Mouse (Mus musculus) forebrain, embryonic 10.5 days (tissue): ENCODE results near the gene Il21r. TPM values are rescaled to one million over a fixed set of nuclear protein-coding genes. Genes with fewer than 3 reads are reported as not detected.

Experiments used
- DNase-seq: peaks from one replicate; pipeline ENCODE4 v3.0.0-alpha.2; 2017; ENCODE audit warnings: low spot score; ENCODE audit errors: extremely low spot score
- H3K27ac ChIP-seq: fragments of 300-500 bp; sonication (generic); 2 replicates; pipeline ENCODE4 v1.5.1; 2016; ENCODE audit warnings: mild to moderate bottlenecking
- H3K27me3 ChIP-seq: fragments of 300-500 bp; sonication (generic); 2 replicates; pipeline ENCODE4 v1.6.1; 2016; ENCODE audit warnings: mild to moderate bottlenecking; ENCODE audit not compliant: poor library complexity, severe bottlenecking
- H3K36me3 ChIP-seq: fragments of 300-500 bp; sonication (generic); replicated peaks from 2 replicates; pipeline ENCODE4 v1.6.1; 2016; ENCODE audit warnings: mild to moderate bottlenecking, moderate library complexity
- H3K4me1 ChIP-seq: fragments of 300-500 bp; sonication (generic); 2 replicates; pipeline ENCODE4 v1.6.1; 2016
- H3K4me3 ChIP-seq: fragments of 300-500 bp; sonication (generic); 2 replicates; pipeline ENCODE4 v1.5.1; 2016; ENCODE audit warnings: mild to moderate bottlenecking, moderate library complexity
- H3K9me3 ChIP-seq: fragments of 300-500 bp; sonication (generic); 2 replicates; pipeline ENCODE4 v1.6.1; 2016; ENCODE audit warnings: mild to moderate bottlenecking, moderate library complexity
- WGBS: fragments of 180-500 bp; shearing (Covaris S2); methylation state at CpG from one replicate; pipeline ENCODE4 v1.1.7; 2016; 5-methylcytosine and 5-hydroxymethylcytosine counted together
- polyA plus RNA-seq: library from polyadenylated mRNA; unstranded; fragments of >200 nt; fragmentation: Nextera tagmentation; extraction: Ambion mirVana; gene quantifications from 2 replicates; pipeline ENCODE4 v1.2.1, GENCODE M21; 2016

Gene Il21r
- polyA plus RNA-seq, 1 experiment from 2014 or later: 0.25 TPM

- no peaks in the 10 kb centered on the region for H3K36me3 ChIP-seq
- WGBS: 86% methylated on average over 11 of the region's 11 CpGs
- no peaks in the 10 kb centered on the region for H3K9me3 ChIP-seq
- no peak overlapping the region for H3K4me3 ChIP-seq
- peaks cover 5% of the 10 kb centered on the region; the same call in 1 of the 2 replicates for H3K4me1 ChIP-seq
- no peak overlapping the region for H3K27ac ChIP-seq
- no peak for DNase-seq
- no peaks in the 10 kb centered on the region for H3K27me3 ChIP-seq
Observed at GRCm38 (mm10) chr7:125597516-125598347, 5.5 kb upstream of the Il21r start.

GRCm38 (mm10) chr7:125599373-125599973 lies 3.8 kb upstream of the Il21r start:
- Histone ChIP-seq H3K27ac (no peak overlapping the region; the same call in 1 of the 2 replicates), H3K4me1 (peaks cover 5% of the 10 kb centered on the region; the same call in 1 of the 2 replicates), H3K27me3 (no peaks in the 10 kb centered on the region), H3K9me3 (no peaks in the 10 kb centered on the region), H3K36me3 (no peaks in the 10 kb centered on the region), H3K4me3 (no peak overlapping the region)
- 65% methylated on average over 4 of the region's 4 CpGs for WGBS
- no peak for DNase-seq

DNA sequence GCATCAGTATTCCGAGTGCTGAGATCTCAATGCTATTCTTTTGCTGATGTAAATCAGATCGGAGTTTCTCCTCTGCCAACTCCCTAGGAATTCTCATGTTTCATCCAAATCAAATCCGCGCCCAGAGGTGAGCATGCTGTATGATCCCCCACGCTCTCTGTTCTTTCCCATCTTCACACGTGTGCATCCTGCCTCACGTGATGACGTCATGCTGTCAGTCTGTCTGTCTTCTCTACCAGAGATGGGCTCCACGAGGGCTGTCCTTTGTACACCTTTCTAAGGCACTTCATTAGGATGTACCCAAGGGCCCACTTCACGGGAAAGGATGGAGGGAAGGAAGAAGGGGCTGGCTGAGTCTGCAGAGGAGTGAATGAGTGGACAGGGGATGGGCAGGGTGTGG lies 3.1 kb upstream of the Il21r start:
- 80% methylated on average over 10 of the region's 10 CpGs for WGBS
- no peak for DNase-seq

GRCm38 (mm10) chr7:125600612-125601279 lies 2.5 kb upstream of the Il21r start:
- 58% methylated on average over 6 of the region's 6 CpGs for WGBS
- Histone ChIP-seq H3K4me3 (no peak overlapping the region), H3K27me3 (no peaks in the 10 kb centered on the region), H3K27ac (no peak overlapping the region), H3K9me3 (no peaks in the 10 kb centered on the region), H3K4me1 (peaks cover 5% of the 10 kb centered on the region; the same call in 1 of the 2 replicates), H3K36me3 (no peaks in the 10 kb centered on the region)
- no peak for DNase-seq

More for the DNA sequence above, 3.1 kb upstream of the Il21r start:
- H3K4me1 ChIP-seq: peaks cover 5% of the 10 kb centered on the region; the same call in 1 of the 2 replicates
- no peaks in the 10 kb centered on the region for H3K9me3 ChIP-seq
- no peaks in the 10 kb centered on the region for H3K36me3 ChIP-seq
- no peak overlapping the region; the same call in 1 of the 2 replicates for H3K27ac ChIP-seq
- no peaks in the 10 kb centered on the region for H3K27me3 ChIP-seq
- no peak overlapping the region for H3K4me3 ChIP-seq

DNA sequence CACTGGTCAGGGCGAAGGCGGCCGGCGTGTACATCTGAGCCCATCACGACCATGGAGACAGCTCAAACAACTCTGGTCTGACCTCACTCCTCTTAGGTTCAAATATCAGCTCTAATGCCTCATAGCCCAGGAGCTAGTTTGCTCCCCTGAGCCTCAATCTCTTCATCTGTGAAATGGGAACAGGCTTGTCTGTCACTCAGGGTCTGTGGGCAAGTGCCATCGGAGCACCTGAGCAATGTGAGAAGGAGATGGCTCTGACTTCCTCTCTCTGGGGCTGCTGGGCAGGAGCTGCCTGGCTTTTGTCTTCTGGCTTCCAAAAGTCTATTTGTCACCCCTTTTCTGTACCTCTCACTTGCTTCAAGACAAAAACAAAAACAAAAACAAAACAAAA lies 2.0 kb upstream of the Il21r start:
- no peak for DNase-seq
- Histone ChIP-seq H3K27me3 (no peaks in the 10 kb centered on the region), H3K9me3 (no peaks in the 10 kb centered on the region), H3K4me3 (no peak overlapping the region), H3K4me1 (peaks cover 5% of the 10 kb centered on the region; the same call in 1 of the 2 replicates), H3K27ac (no peak overlapping the region), H3K36me3 (no peaks in the 10 kb centered on the region)
- WGBS: 89% methylated on average over 6 of the region's 6 CpGs

GRCm38 (mm10) chr7:125601821-125602448 lies 1.3 kb upstream of the Il21r start:
- peaks cover 5% of the 10 kb centered on the region; the same call in 1 of the 2 replicates for H3K4me1 ChIP-seq
- no peak for DNase-seq
- WGBS: 82% methylated on average over 11 of the region's 11 CpGs
- H3K9me3 ChIP-seq: no peaks in the 10 kb centered on the region
- H3K36me3 ChIP-seq: no peaks in the 10 kb centered on the region
- H3K4me3 ChIP-seq: no peak overlapping the region
- no peak overlapping the region for H3K27ac ChIP-seq
- no peaks in the 10 kb centered on the region for H3K27me3 ChIP-seq

DNA sequence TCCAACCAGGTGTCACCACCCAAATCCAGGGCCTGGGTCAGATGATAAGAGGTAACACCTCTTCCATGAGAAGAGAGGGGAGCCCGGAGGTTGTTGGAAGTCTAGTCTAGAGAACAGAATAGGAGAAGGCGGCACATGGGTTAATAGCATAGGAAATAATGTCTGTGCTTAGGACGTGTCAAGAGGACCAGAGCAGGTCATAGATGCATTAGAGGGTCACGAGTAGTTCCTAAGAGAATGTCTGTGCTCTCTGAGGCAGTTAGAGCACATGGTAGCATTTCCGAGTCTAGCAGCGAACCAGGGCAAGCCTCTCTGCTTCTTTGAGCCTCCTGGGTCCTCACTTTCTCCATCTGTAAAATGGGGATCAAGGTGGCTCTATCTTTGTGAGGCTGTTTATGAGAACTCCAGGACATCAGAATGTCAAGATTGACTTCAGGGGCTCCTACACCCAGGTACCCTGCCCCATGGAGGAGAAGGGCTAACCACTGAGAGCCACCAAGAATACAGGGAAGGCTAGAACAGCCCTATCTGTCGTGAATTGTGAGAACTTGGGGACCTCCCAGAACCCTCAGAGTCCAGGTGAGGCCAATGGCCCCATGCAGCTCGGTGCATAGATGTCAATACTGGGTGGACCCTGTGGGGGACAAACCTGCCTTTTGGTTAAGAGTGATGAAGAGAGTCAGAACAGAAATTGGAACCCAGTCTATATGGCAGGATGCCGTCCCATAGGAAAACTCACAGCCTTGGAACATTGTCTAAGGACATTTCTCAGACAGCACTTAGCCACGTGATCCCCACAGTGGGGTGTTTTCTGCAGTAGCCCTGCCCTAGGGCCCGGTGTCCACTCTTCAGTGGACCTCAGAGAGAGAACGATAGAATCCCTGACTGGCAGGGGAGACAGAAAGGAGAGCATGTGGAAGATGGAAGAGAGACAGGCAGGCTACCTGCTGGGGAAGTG lies 1.4 kb downstream of the Il21r start:
- Histone ChIP-seq H3K36me3 (no peaks in the 10 kb centered on the region), H3K27ac (no peak overlapping the region), H3K27me3 (no peaks in the 10 kb centered on the region), H3K4me1 (peaks cover 5% of the 10 kb centered on the region; the same call in 1 of the 2 replicates), H3K9me3 (peaks cover 6% of the 10 kb centered on the region; the same call in 1 of the 2 replicates), H3K4me3 (no peak overlapping the region)
- 85% methylated on average over 12 of the region's 12 CpGs for WGBS
- no peak for DNase-seq

DNA sequence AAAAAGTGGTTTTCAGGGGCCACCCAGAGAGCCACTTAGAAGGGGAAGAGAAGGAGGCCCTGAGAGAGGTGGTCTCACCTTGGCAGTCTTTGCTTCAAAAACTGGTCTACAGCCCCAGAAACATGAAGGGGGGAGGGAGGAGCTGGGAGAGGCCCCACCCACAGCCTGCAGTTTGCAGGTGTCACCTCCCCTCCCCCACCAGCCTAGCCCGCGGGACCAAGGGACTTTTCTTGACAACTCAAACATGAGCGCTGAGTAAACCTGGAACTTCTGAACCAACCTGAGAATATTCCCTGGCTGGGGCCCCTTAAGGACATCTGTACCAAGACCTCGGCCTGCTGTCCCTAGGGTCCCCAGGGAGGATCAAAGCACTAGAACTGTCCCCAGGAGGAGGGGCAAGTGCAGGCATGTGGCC lies 2.5 kb downstream of the Il21r start:
- DNase-seq: no peak
- Histone ChIP-seq H3K27ac (no peak overlapping the region), H3K9me3 (peaks cover 6% of the 10 kb centered on the region; the same call in 1 of the 2 replicates), H3K4me1 (peaks cover under 1% of the 10 kb centered on the region; the same call in 1 of the 2 replicates), H3K36me3 (no peaks in the 10 kb centered on the region), H3K4me3 (no peak overlapping the region), H3K27me3 (no peaks in the 10 kb centered on the region)
- WGBS: 82% methylated on average over 4 of the region's 4 CpGs

DNA sequence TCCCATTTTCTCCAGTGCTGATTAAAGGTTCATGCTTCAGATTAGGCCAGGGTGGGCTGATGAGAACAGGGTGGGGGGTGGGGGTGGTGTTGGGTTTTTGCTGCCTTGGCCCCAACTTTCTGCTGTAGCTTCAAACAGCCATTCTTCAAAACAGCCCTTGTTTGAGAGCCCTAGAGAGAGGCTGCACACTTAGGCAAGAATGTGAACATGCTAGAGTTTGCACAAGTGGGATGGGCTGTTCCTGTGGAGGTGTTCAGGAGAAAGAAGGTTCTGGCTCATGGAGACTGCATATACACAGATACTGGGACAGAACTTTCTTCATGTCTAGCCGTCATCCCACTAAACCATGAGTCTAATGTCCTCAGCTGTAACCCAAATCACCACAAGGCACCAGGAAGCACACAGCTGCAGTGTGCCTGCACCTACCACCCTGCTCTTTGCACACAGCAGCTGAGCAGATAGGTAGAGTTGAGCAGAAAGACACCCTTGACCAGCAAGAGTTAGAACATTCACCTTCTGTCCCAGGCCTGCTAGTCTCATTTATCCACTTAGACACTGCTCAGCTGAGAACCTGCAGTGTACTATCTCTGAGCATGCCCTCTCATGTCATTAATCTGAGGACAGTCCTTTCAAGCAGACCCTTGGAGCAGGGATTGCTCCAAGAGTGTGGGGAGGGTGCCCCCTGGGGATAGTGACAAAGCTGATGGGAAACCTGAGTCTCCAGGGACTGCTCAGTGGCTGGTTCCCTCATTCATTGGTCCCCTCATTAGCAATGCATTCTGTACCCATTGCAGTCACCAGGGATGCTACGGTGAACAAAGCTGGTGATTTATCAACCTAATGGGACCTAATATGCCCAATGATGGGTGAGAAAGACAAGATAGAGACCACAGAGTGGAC lies 3.3 kb downstream of the Il21r start:
- WGBS: 65% methylated on average over 2 of the region's 2 CpGs
- H3K27me3 ChIP-seq: no peaks in the 10 kb centered on the region
- H3K9me3 ChIP-seq: peaks cover 6% of the 10 kb centered on the region; the same call in 1 of the 2 replicates
- H3K36me3 ChIP-seq: no peaks in the 10 kb centered on the region
- DNase-seq: no peak
- H3K4me1 ChIP-seq: no peaks in the 10 kb centered on the region
- H3K4me3 ChIP-seq: no peak overlapping the region
- H3K27ac ChIP-seq: no peak overlapping the region

- no peaks in the 10 kb centered on the region for H3K27me3 ChIP-seq
- no peak for DNase-seq
- 68% methylated on average over 6 of the region's 6 CpGs for WGBS
Observed at GRCm38 (mm10) chr7:125607384-125608182, 4.4 kb downstream of the Il21r start.

More at GRCm38 (mm10) chr7:125607384-125608182, 4.4 kb downstream of the Il21r start:
- no peaks in the 10 kb centered on the region for H3K36me3 ChIP-seq
- no peak overlapping the region for H3K4me3 ChIP-seq
- H3K4me1 ChIP-seq: no peaks in the 10 kb centered on the region
- H3K9me3 ChIP-seq: peaks cover 6% of the 10 kb centered on the region; the same call in 1 of the 2 replicates
- H3K27ac ChIP-seq: no peak overlapping the region
